Mouse (Mus musculus) liver, embryonic 12.5 days (tissue): ENCODE results near the gene Rasa4. TPM values are rescaled to one million over a fixed set of nuclear protein-coding genes. Genes with fewer than 3 reads are reported as not detected.
A peak's percentile ranks its signal among the peaks of the same experiment; 100 is the strongest.
"Not testable (repeated sequence)": the region's sequence is repeated elsewhere in the genome, so short reads cannot be mapped to it uniquely, and the experiment has no call there.

ENCODE experiments used
- ATAC-seq: fragments of 200-750 bp; cut with Nextera tagmentation; 2 replicates; pipeline ENCODE4 v1.8.0; 2017; ENCODE audit warnings: moderate number of reproducible peaks, mild to moderate bottlenecking, moderate library complexity
- H3K27ac ChIP-seq: fragments of 300-500 bp; sonication (generic); 2 replicates; pipeline ENCODE4 v1.5.1; 2016; ENCODE audit warnings: mild to moderate bottlenecking
- H3K27me3 ChIP-seq: fragments of 300-500 bp; sonication (generic); replicated peaks from 2 replicates; pipeline ENCODE4 v1.6.1; 2016; ENCODE audit warnings: mild to moderate bottlenecking, moderate library complexity
- H3K36me3 ChIP-seq: fragments of 300-500 bp; sonication (generic); 2 replicates; pipeline ENCODE4 v1.6.1; 2016; ENCODE audit warnings: mild to moderate bottlenecking, moderate library complexity
- H3K4me1 ChIP-seq: fragments of 300-500 bp; sonication (generic); 2 replicates; pipeline ENCODE4 v1.6.1; 2016
- H3K4me2 ChIP-seq: fragments of 300-500 bp; sonication (generic); 2 replicates; pipeline ENCODE4 v1.6.1; 2016; ENCODE audit warnings: mild to moderate bottlenecking, moderate library complexity
- H3K4me3 ChIP-seq: fragments of 300-500 bp; sonication (generic); 2 replicates; pipeline ENCODE4 v1.5.1; 2016; ENCODE audit warnings: mild to moderate bottlenecking, moderate library complexity
- H3K9ac ChIP-seq: fragments of 300-500 bp; sonication (generic); 2 replicates; pipeline ENCODE4 v1.6.1; 2016; ENCODE audit warnings: mild to moderate bottlenecking, moderate library complexity
- H3K9me3 ChIP-seq: fragments of 300-500 bp; sonication (generic); replicated peaks from 2 replicates; pipeline ENCODE4 v1.6.1; 2016; ENCODE audit warnings: mild to moderate bottlenecking, moderate library complexity
- WGBS: fragments of 180-500 bp; shearing (Covaris S2); methylation state at CpG from one replicate; pipeline ENCODE4 v1.1.7; 2016; ENCODE audit not compliant: insufficient replicate concordance; 5-methylcytosine and 5-hydroxymethylcytosine counted together
- polyA plus RNA-seq: library from polyadenylated mRNA; unstranded; fragments of >200 nt; fragmentation: Nextera tagmentation; extraction: Ambion mirVana; gene quantifications from 2 replicates; pipeline ENCODE4 v1.2.1, GENCODE M21; 2016

The Rasa4 gene
- polyA plus RNA-seq, 1 experiment from 2014 or later = 1.6 TPM

- Histone ChIP-seq H3K4me3 (no peak overlapping the region), H3K9ac (no peak overlapping the region), H3K4me1 (no peaks in the 10 kb centered on the region), H3K36me3 (no peaks in the 10 kb centered on the region), H3K27ac (no peak overlapping the region), H3K9me3 (no peaks in the 10 kb centered on the region), H3K4me2 (no peak overlapping the region), H3K27me3 (peaks cover 31% of the 10 kb centered on the region)
- WGBS = 31% methylated on average over 8 of the region's 8 CpGs
- 0 out of 2 replicates have a peak, but pooled peaks have one; percentile 30 for ATAC-seq
Measured at GRCm38 (mm10) chr5:136094249-136095010, 10.7 kb downstream of the Rasa4 start.

- no peak overlapping the region for H3K4me2 ChIP-seq
- H3K9ac ChIP-seq = no peak overlapping the region
- WGBS = 41% methylated on average over 7 of the region's 7 CpGs
- H3K4me3 ChIP-seq = no peak overlapping the region
- H3K4me1 ChIP-seq = no peaks in the 10 kb centered on the region
- no peak overlapping the region for H3K27ac ChIP-seq
- no peaks in the 10 kb centered on the region for H3K9me3 ChIP-seq
- peaks cover 31% of the 10 kb centered on the region for H3K27me3 ChIP-seq
- no peak for ATAC-seq
- no peaks in the 10 kb centered on the region for H3K36me3 ChIP-seq
Measured at GRCm38 (mm10) chr5:136095089-136095488, 11.4 kb downstream of the Rasa4 start.

- WGBS = 67% methylated on average over 10 of the region's 10 CpGs
- H3K4me1 ChIP-seq = peaks cover 18% of the 10 kb centered on the region
- no peak overlapping the region for H3K9ac ChIP-seq
- no peak overlapping the region for H3K27ac ChIP-seq
- no peaks in the 10 kb centered on the region for H3K36me3 ChIP-seq
- no peak for ATAC-seq
- no peaks in the 10 kb centered on the region for H3K9me3 ChIP-seq
- no peak overlapping the region for H3K4me2 ChIP-seq
- no peak overlapping the region for H3K4me3 ChIP-seq
- H3K27me3 ChIP-seq = peaks cover 30% of the 10 kb centered on the region
Measured at GRCm38 (mm10) chr5:136098536-136098935, 14.8 kb downstream of the Rasa4 start.

- Histone ChIP-seq H3K27ac (no peak overlapping the region), H3K4me1 (peaks cover 18% of the 10 kb centered on the region), H3K36me3 (no peaks in the 10 kb centered on the region), H3K4me2 (peak overlapping the region; percentile 73), H3K9ac (peak overlapping the region; percentile 55), H3K9me3 (0 out of 2 replicates have a peak, but pooled peaks cover 3% of the 10 kb centered on the region), H3K27me3 (peaks cover 35% of the 10 kb centered on the region), H3K4me3 (peak overlapping the region; percentile 42)
- 6% methylated on average over 41 of the region's 41 CpGs for WGBS
- peak; percentile 74 for ATAC-seq
Measured at GRCm38 (mm10) chr5:136102099-136102820, 18.5 kb downstream of the Rasa4 start.

- Histone ChIP-seq H3K4me1 (peaks cover 27% of the 10 kb centered on the region), H3K36me3 (no peaks in the 10 kb centered on the region), H3K4me2 (no peak overlapping the region), H3K9ac (no peak overlapping the region), H3K9me3 (0 out of 2 replicates have a peak, but pooled peaks cover 3% of the 10 kb centered on the region), H3K27me3 (peaks cover 28% of the 10 kb centered on the region), H3K4me3 (no peak overlapping the region), H3K27ac (no peak overlapping the region)
- no peak for ATAC-seq
- 81% methylated on average over 5 of the region's 5 CpGs for WGBS
Measured at GRCm38 (mm10) chr5:136104511-136104910, 20.8 kb downstream of the Rasa4 start.

- H3K9me3 ChIP-seq = 0 out of 2 replicates have a peak, but pooled peaks cover 3% of the 10 kb centered on the region
- H3K4me3 ChIP-seq = no peak overlapping the region
- WGBS = 15% methylated on average over 2 of the region's 2 CpGs
Measured at GRCm38 (mm10) chr5:136108486-136108885, 24.8 kb downstream of the Rasa4 start.

GRCm38 (mm10) chr5:136109042-136109441 is 25.3 kb downstream of the Rasa4 start:
- ATAC-seq = no peak
- WGBS = 32% methylated on average over 3 of the region's 3 CpGs

More at GRCm38 (mm10) chr5:136108486-136108885, 24.8 kb downstream of the Rasa4 start:
- H3K27ac ChIP-seq = no peak overlapping the region
- no peak overlapping the region for H3K9ac ChIP-seq
- H3K4me1 ChIP-seq = peaks cover 17% of the 10 kb centered on the region
- ATAC-seq = no peak
- H3K4me2 ChIP-seq = no peak overlapping the region
- H3K36me3 ChIP-seq = no peaks in the 10 kb centered on the region
- H3K27me3 ChIP-seq = peaks cover 18% of the 10 kb centered on the region

GRCm38 (mm10) chr5:136113546-136113945 is 29.8 kb downstream of the Rasa4 start:
- not testable (repeated sequence) for H3K9me3 ChIP-seq, H3K27ac ChIP-seq, H3K4me2 ChIP-seq, H3K4me3 ChIP-seq, H3K9ac ChIP-seq, H3K36me3 ChIP-seq, H3K27me3 ChIP-seq, ATAC-seq
- WGBS = 50% methylated on average over 4 of the region's 4 CpGs
- peaks cover 40% of the 10 kb centered on the region for H3K4me1 ChIP-seq

More at GRCm38 (mm10) chr5:136109042-136109441, 25.3 kb downstream of the Rasa4 start:
- Histone ChIP-seq H3K27ac (no peak overlapping the region), H3K4me3 (no peak overlapping the region), H3K9ac (no peak overlapping the region), H3K4me2 (no peak overlapping the region), H3K9me3 (0 out of 2 replicates have a peak, but pooled peaks cover 3% of the 10 kb centered on the region), H3K36me3 (no peaks in the 10 kb centered on the region), H3K4me1 (peaks cover 17% of the 10 kb centered on the region), H3K27me3 (peaks cover 17% of the 10 kb centered on the region)

- 3% methylated on average over 42 of the region's 42 CpGs for WGBS
- Histone ChIP-seq H3K36me3 (peaks cover 24% of the 10 kb centered on the region), H3K4me2 (peak within 1 kb of the TSS; percentile 84), H3K4me3 (peak within 1 kb of the TSS; percentile 92), H3K27ac (peak within 1 kb of the TSS; percentile 71), H3K27me3 (0 out of 2 replicates have a peak, but pooled peaks cover 4% of the 10 kb centered on the region), H3K4me1 (peaks cover 31% of the 10 kb centered on the region), H3K9me3 (no peaks in the 10 kb centered on the region), H3K9ac (peak within 1 kb of the TSS; percentile 87)
- ATAC-seq = peak; percentile 94
Measured at GRCm38 (mm10) chr5:136115891-136116783, 32.4 kb downstream of the Rasa4 start, which contains the start of gene Polr2j. TSS of gene Polr2j (plus strand) at chr5:136116631.

- Histone ChIP-seq H3K27ac (peak overlapping the region; percentile 71), H3K4me3 (peak overlapping the region; percentile 92), H3K4me2 (peak overlapping the region; percentile 84), H3K9ac (peak overlapping the region; percentile 87), H3K4me1 (peaks cover 31% of the 10 kb centered on the region), H3K36me3 (peaks cover 30% of the 10 kb centered on the region), H3K9me3 (no peaks in the 10 kb centered on the region), H3K27me3 (0 out of 2 replicates have a peak, but pooled peaks cover 3% of the 10 kb centered on the region)
- under 1% methylated on average over 22 of the region's 22 CpGs for WGBS
- peak; percentile 78 for ATAC-seq
Measured at GRCm38 (mm10) chr5:136116784-136117112, 33.0 kb downstream of the Rasa4 start.

- H3K9ac ChIP-seq = no peak overlapping the region
- no peak overlapping the region for H3K4me3 ChIP-seq
- H3K36me3 ChIP-seq = peaks cover 85% of the 10 kb centered on the region
- no peak for ATAC-seq
- no peak overlapping the region for H3K27ac ChIP-seq
- no peaks in the 10 kb centered on the region for H3K27me3 ChIP-seq
- 89% methylated on average over 10 of the region's 10 CpGs for WGBS
- no peak overlapping the region for H3K4me2 ChIP-seq
- H3K4me1 ChIP-seq = peaks cover 20% of the 10 kb centered on the region
- H3K9me3 ChIP-seq = no peaks in the 10 kb centered on the region
Measured at GRCm38 (mm10) chr5:136122165-136122564, 38.4 kb downstream of the Rasa4 start.
